Mouse (Mus musculus) left cerebral cortex, adult 2 months (tissue): ENCODE data around the gene Rab8b. TPM values are rescaled to one million over a fixed set of nuclear protein-coding genes. Genes with fewer than 3 reads are reported as not detected.
"Not testable (repeated sequence)": the region's sequence is repeated elsewhere in the genome, so short reads cannot be mapped to it uniquely, and the experiment has no call there.

ENCODE experiments used
- DNase-seq, 2 experiments: peaks; one replicate each; pipeline ENCODE4 v3.0.0; 2021 to 2022; ENCODE audit warnings: low spot score in 2 of 2, mixed read lengths in 1 of 2; ENCODE audit errors: extremely low spot score in 1 of 2
- H3K27ac ChIP-seq: fragments of 200-600 bp; 2 replicates; pipeline ENCODE4 v1.8.1; 2022
- H3K4me3 ChIP-seq: fragments of 200-600 bp; 2 replicates; pipeline ENCODE4 v1.8.1; 2022
- CTCF ChIP-seq: fragments of 200-600 bp; IDR thresholded peaks from 2 replicates; pipeline ENCODE4 v1.8.1; 2022; ENCODE audit warnings: antibody characterized with exemption, mild to moderate bottlenecking, moderate library complexity
- intact Hi-C: fragments of 180-260 bp; cut with DNase I; formaldehyde crosslinking; loops from one replicate; pipeline ENCODE4 v1.15.1; 2025
- total RNA-seq, 2 experiments: library from RNA; stranded (reverse); gene quantifications; 2 replicates each; pipeline ENCODE4 v1.2.3; 2021

Rab8b gene
- total RNA-seq, 2 experiments from 2014 or later = 30.7 to 32.1 TPM

GRCm38 (mm10) chr9:66897851-66898250, 21.6 kb downstream of the Rab8b start:
- H3K27ac ChIP-seq = no peak overlapping the region
- no peak for TF ChIP-seq CTCF
- intact Hi-C loops = no loop called here
- no peak overlapping the region for H3K4me3 ChIP-seq
- DNase-seq = no peak

- TF ChIP-seq CTCF = no peak
- intact Hi-C loops = no loop called here
- Histone ChIP-seq H3K27ac (no peak overlapping the region), H3K4me3 (no peak overlapping the region)
- no peak for DNase-seq
Measured at GRCm38 (mm10) chr9:66896951-66897350, 22.5 kb downstream of the Rab8b start.

GRCm38 (mm10) chr9:66895995-66896394, 23.5 kb downstream of the Rab8b start:
- TF ChIP-seq CTCF = no peak
- no peak overlapping the region for H3K4me3 ChIP-seq
- intact Hi-C loops = no loop called here
- no peak overlapping the region for H3K27ac ChIP-seq
- no peak for DNase-seq

GRCm38 (mm10) chr9:66895035-66895779, 24.3 kb downstream of the Rab8b start:
- intact Hi-C loops = no loop called here
- DNase-seq = no peak
- H3K27ac ChIP-seq = no peak overlapping the region
- no peak overlapping the region for H3K4me3 ChIP-seq
- TF ChIP-seq CTCF = no peak

- TF ChIP-seq CTCF = no peak
- no peak overlapping the region for H3K27ac ChIP-seq
- no peak for DNase-seq
- H3K4me3 ChIP-seq = no peak overlapping the region
- intact Hi-C loops = no loop called here
Measured at GRCm38 (mm10) chr9:66894421-66894820, 25.1 kb downstream of the Rab8b start.

GRCm38 (mm10) chr9:66892456-66892855, 27.0 kb downstream of the Rab8b start:
- DNase-seq, intact Hi-C loops, H3K4me3 ChIP-seq, H3K27ac ChIP-seq: not testable (repeated sequence)

GRCm38 (mm10) chr9:66887960-66888610, 31.4 kb downstream of the Rab8b start:
- TF ChIP-seq CTCF = no peak
- intact Hi-C loops = no loop called here
- no peak overlapping the region for H3K4me3 ChIP-seq

GRCm38 (mm10) chr9:66887301-66887902, 32.1 kb downstream of the Rab8b start:
- Histone ChIP-seq H3K4me3 (no peak overlapping the region), H3K27ac (no peak overlapping the region)
- intact Hi-C loops = no loop called here
- DNase-seq = no peak
- no peak for TF ChIP-seq CTCF

More at GRCm38 (mm10) chr9:66887960-66888610, 31.4 kb downstream of the Rab8b start:
- H3K27ac ChIP-seq = no peak overlapping the region
- no peak for DNase-seq

- DNase-seq = no peak
- no peak for TF ChIP-seq CTCF
- intact Hi-C loops = no loop called here
- no peak overlapping the region for H3K4me3 ChIP-seq
- no peak overlapping the region for H3K27ac ChIP-seq
Measured at GRCm38 (mm10) chr9:66886818-66887217, 32.7 kb downstream of the Rab8b start.

- intact Hi-C loops = no loop called here
- no peak for DNase-seq
- TF ChIP-seq CTCF = no peak
- no peak overlapping the region for H3K27ac ChIP-seq
- H3K4me3 ChIP-seq = no peak overlapping the region
Measured at GRCm38 (mm10) chr9:66886366-66886765, 33.1 kb downstream of the Rab8b start.

GRCm38 (mm10) chr9:66884609-66885008, 34.9 kb downstream of the Rab8b start:
- intact Hi-C loops = no loop called here
- no peak for DNase-seq
- no peak; the same call in 1 of the 2 replicates for TF ChIP-seq CTCF
- Histone ChIP-seq H3K4me3 (no peak overlapping the region), H3K27ac (no peak overlapping the region)

GRCm38 (mm10) chr9:66883500-66883899, 36.0 kb downstream of the Rab8b start:
- H3K4me3 ChIP-seq = no peak overlapping the region
- no peak for TF ChIP-seq CTCF
- no peak for DNase-seq
- no peak overlapping the region for H3K27ac ChIP-seq
- intact Hi-C loops = no loop called here
